Mouse (Mus musculus) MEL (cell line): ENCODE measurements around the gene Neu1.

Source experiments
- CHD2 ChIP-seq: IDR thresholded peaks from 2 replicates; pipeline ENCODE4 v1.6.1; 2011; ENCODE audit warnings: low read length, improper control_type of control experiment
- CTCF ChIP-seq, 3 experiments: IDR thresholded peaks in 2 of 3; conservative IDR thresholded peaks in 1 of 3; 2 replicates each; pipeline ENCODE4 v1.5.1; 2011 to 2012; ENCODE audit warnings: low read length in 3 of 3, low read depth in 2 of 3, mild to moderate bottlenecking in 2 of 3, improper control_type of control experiment in 1 of 3, inconsistent platforms in 1 of 3, mixed read lengths in 1 of 3, moderate library complexity in 1 of 3; ENCODE audit not compliant: control insufficient read depth in 1 of 3, insufficient read depth in 1 of 3, poor library complexity in 1 of 3, severe bottlenecking in 1 of 3
- EP300 ChIP-seq, 2 experiments: IDR thresholded peaks; 2 replicates each; pipeline ENCODE4 v1.6.1; 2011; ENCODE audit warnings: improper control_type of control experiment in 2 of 2, low read length in 2 of 2, low read depth in 1 of 2, mild to moderate bottlenecking in 1 of 2
- MAFK ChIP-seq: IDR thresholded peaks from 2 replicates; pipeline ENCODE4 v1.6.1; 2011; ENCODE audit warnings: low read depth, mild to moderate bottlenecking, low read length, improper control_type of control experiment, borderline replicate concordance
- MAZ ChIP-seq: IDR thresholded peaks from 2 replicates; pipeline ENCODE4 v1.6.1; 2012; ENCODE audit warnings: low read depth, mild to moderate bottlenecking, inconsistent platforms, low read length, improper control_type of control experiment
- MYC ChIP-seq: IDR thresholded peaks from 2 replicates; pipeline ENCODE4 v1.6.1; 2011; ENCODE audit warnings: low read depth, mild to moderate bottlenecking, low read length, improper control_type of control experiment, moderate library complexity
- POLR2A ChIP-seq, 2 experiments: IDR thresholded peaks; 2 replicates each; pipeline ENCODE4 v1.6.1; 2011 to 2012; ENCODE audit warnings: low read length in 2 of 2, mild to moderate bottlenecking in 2 of 2, control low read depth in 1 of 2, improper control_type of control experiment in 1 of 2, low read depth in 1 of 2, moderate library complexity in 1 of 2; ENCODE audit not compliant: control insufficient read depth in 1 of 2, insufficient read depth in 1 of 2, poor library complexity in 1 of 2
- USF1 ChIP-seq: IDR thresholded peaks from 2 replicates; pipeline ENCODE4 v1.6.1; 2014; ENCODE audit warnings: low read depth, mild to moderate bottlenecking, inconsistent platforms, low read length, improper control_type of control experiment, moderate library complexity

GRCm38 (mm10) chr17:34978239-34978638 is 47.2 kb downstream of the Neu1 start:
- no peak for TF ChIP-seq CTCF (IDR thresholded peaks at IDR 0.05 in 2 of 3, conservative IDR thresholded peaks at IDR 0.05 in 1 of 3; ENCODE audit: control insufficient read depth in 1 of 3, insufficient read depth in 1 of 3, low read depth in 2 of 3, low read length in 3 of 3, poor library complexity in 1 of 3, severe bottlenecking in 1 of 3)
- no peak for TF ChIP-seq MAZ
- TF ChIP-seq USF1 = no peak
- TF ChIP-seq MAFK = no peak
- no peak for TF ChIP-seq EP300 (IDR thresholded peaks at IDR 0.05; ENCODE audit: low read depth in 1 of 2, low read length in 2 of 2)
- TF ChIP-seq CHD2 = no peak
- no peak for TF ChIP-seq MYC
- no peak for TF ChIP-seq POLR2A (IDR thresholded peaks at IDR 0.05; ENCODE audit: control insufficient read depth in 1 of 2, insufficient read depth in 1 of 2, low read depth in 1 of 2, low read length in 2 of 2, poor library complexity in 1 of 2)
